Mouse (Mus musculus) ES-Bruce4 (cell line): Measurements from ENCODE around the gene Samd4b. TPM values are rescaled to one million over a fixed set of nuclear protein-coding genes. Genes with fewer than 3 reads are reported as not detected.
"Not testable (repeated sequence)": the region's sequence is repeated elsewhere in the genome, so short reads cannot be mapped to it uniquely, and the experiment has no call there.

Experiments used
- H3K27ac ChIP-seq: 2 replicates; pipeline ENCODE4 v1.5.1; 2012; ENCODE audit warnings: low read length, inconsistent platforms; ENCODE audit not compliant: insufficient read depth
- H3K27me3 ChIP-seq: 2 replicates; pipeline ENCODE4 v1.6.1; 2012; ENCODE audit warnings: mild to moderate bottlenecking, low read length, inconsistent platforms; ENCODE audit not compliant: control insufficient read depth, poor library complexity, insufficient read depth, severe bottlenecking
- H3K36me3 ChIP-seq: 2 replicates; pipeline ENCODE4 v1.6.1; 2012; ENCODE audit warnings: inconsistent platforms, mild to moderate bottlenecking, low read length, moderate library complexity; ENCODE audit not compliant: control insufficient read depth, poor library complexity, insufficient read depth, severe bottlenecking
- H3K4me1 ChIP-seq: one replicate; pipeline ENCODE4 v1.8.1; 2011; ENCODE audit warnings: low read length; ENCODE audit not compliant: control insufficient read depth, insufficient read depth
- H3K4me3 ChIP-seq: 2 replicates; pipeline ENCODE4 v1.5.1; 2011; ENCODE audit warnings: low read depth, mild to moderate bottlenecking, low read length
- H3K9ac ChIP-seq: 2 replicates; pipeline ENCODE4 v1.6.1; 2012; ENCODE audit warnings: low read depth, mild to moderate bottlenecking, inconsistent platforms; ENCODE audit not compliant: poor library complexity, severe bottlenecking
- H3K9me3 ChIP-seq: replicated peaks from 2 replicates; pipeline ENCODE4 v1.6.1; 2012; ENCODE audit warnings: mild to moderate bottlenecking, low read length, inconsistent platforms; ENCODE audit not compliant: control insufficient read depth, poor library complexity, insufficient read depth, severe bottlenecking
- CTCF ChIP-seq: IDR thresholded peaks from one replicate; pipeline ENCODE4 v1.8.1; 2011; ENCODE audit warnings: low read depth, low read length
- EP300 ChIP-seq: IDR thresholded peaks from 2 replicates; pipeline ENCODE4 v1.6.1; 2011; ENCODE audit warnings: low read depth, low read length; ENCODE audit not compliant: insufficient read depth
- POLR2A ChIP-seq: IDR thresholded peaks from one replicate; pipeline ENCODE4 v1.8.1; 2011; ENCODE audit warnings: low read length; ENCODE audit not compliant: insufficient read depth
- polyA plus RNA-seq: library from polyadenylated mRNA; stranded (reverse); fragments of >200 nt; gene quantifications from 2 replicates; pipeline ENCODE4 v1.2.4, GENCODE M21; 2011; ENCODE audit warnings: low read depth; ENCODE audit not compliant: missing spikeins, insufficient read depth, insufficient read length

Gene Samd4b
- polyA plus RNA-seq, 1 experiment = 86.0 TPM

GRCm38 (mm10) chr7:28545048-28545890 lies 52.7 kb downstream of the Samd4b start:
- peaks cover 3% of the 10 kb centered on the region for H3K4me1 ChIP-seq
- H3K27me3 ChIP-seq = no peaks in the 10 kb centered on the region
- no peak overlapping the region for H3K27ac ChIP-seq
- no peak overlapping the region for H3K9ac ChIP-seq
- H3K4me3 ChIP-seq = no peak overlapping the region
- TF ChIP-seq EP300 = no peak
- no peak for TF ChIP-seq CTCF
- no peak for TF ChIP-seq POLR2A
- no peaks in the 10 kb centered on the region for H3K9me3 ChIP-seq
- no peaks in the 10 kb centered on the region for H3K36me3 ChIP-seq

GRCm38 (mm10) chr7:28544051-28544601 lies 53.8 kb downstream of the Samd4b start:
- H3K27ac ChIP-seq = no peak overlapping the region
- H3K9me3 ChIP-seq = no peaks in the 10 kb centered on the region
- no peaks in the 10 kb centered on the region for H3K36me3 ChIP-seq
- H3K4me3 ChIP-seq = peak overlapping the region; percentile 48
- H3K27me3 ChIP-seq = no peaks in the 10 kb centered on the region
- TF ChIP-seq EP300 (no peak), POLR2A (no peak), CTCF (no peak)
- peak overlapping the region; percentile 19; the same call in 1 of the 2 replicates for H3K9ac ChIP-seq
- H3K4me1 ChIP-seq = peaks cover 3% of the 10 kb centered on the region

- no peaks in the 10 kb centered on the region for H3K9me3 ChIP-seq
- no peak within 1 kb of the TSS for H3K9ac ChIP-seq
- H3K36me3 ChIP-seq = no peaks in the 10 kb centered on the region
- no peaks in the 10 kb centered on the region for H3K4me1 ChIP-seq
- TF ChIP-seq EP300 = no peak
- TF ChIP-seq CTCF = no peak
- TF ChIP-seq POLR2A = no peak
- H3K27ac ChIP-seq = no peak within 1 kb of the TSS
- no peak within 1 kb of the TSS for H3K4me3 ChIP-seq
- no peaks in the 10 kb centered on the region for H3K27me3 ChIP-seq
Measured at GRCm38 (mm10) chr7:28540526-28540925, 57.4 kb downstream of the Samd4b start, which contains the start of gene Sycn. Gene Sycn, plus strand, starts transcription at chr7:28540885.

DNA sequence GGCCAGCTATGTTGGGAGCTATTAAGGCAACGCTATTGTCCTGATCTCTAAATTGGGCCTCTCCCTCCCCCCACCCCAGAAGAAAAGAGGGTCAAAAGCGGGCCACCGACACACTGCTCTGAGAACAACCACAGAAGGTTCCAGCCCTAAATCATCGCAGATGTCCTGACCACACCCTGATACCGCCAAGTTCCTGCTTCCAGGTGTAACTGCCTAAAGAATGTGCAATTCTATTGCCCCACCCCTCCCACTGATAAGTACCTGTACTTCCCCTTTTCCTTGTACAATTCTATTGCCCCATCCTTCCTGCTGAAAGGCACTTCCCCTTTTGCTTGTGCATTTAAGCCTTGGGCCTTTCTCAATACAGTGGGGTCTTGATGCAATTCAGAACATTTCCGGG lies 59.1 kb downstream of the Samd4b start:
- not testable (repeated sequence) for H3K9me3 ChIP-seq, H3K9ac ChIP-seq, H3K36me3 ChIP-seq, H3K27me3 ChIP-seq, H3K4me1 ChIP-seq, H3K4me3 ChIP-seq, H3K27ac ChIP-seq

- Histone ChIP-seq H3K27me3 (no peaks in the 10 kb centered on the region), H3K27ac (no peak overlapping the region), H3K9ac (no peak overlapping the region), H3K9me3 (no peaks in the 10 kb centered on the region), H3K36me3 (no peaks in the 10 kb centered on the region), H3K4me3 (no peak overlapping the region), H3K4me1 (no peaks in the 10 kb centered on the region)
- no peak for TF ChIP-seq CTCF
- no peak for TF ChIP-seq POLR2A
- no peak for TF ChIP-seq EP300
Measured at GRCm38 (mm10) chr7:28532005-28532404, 65.9 kb downstream of the Samd4b start.

- H3K36me3 ChIP-seq = no peaks in the 10 kb centered on the region
Measured at GRCm38 (mm10) chr7:28527922-28528719, 69.8 kb downstream of the Samd4b start.

DNA sequence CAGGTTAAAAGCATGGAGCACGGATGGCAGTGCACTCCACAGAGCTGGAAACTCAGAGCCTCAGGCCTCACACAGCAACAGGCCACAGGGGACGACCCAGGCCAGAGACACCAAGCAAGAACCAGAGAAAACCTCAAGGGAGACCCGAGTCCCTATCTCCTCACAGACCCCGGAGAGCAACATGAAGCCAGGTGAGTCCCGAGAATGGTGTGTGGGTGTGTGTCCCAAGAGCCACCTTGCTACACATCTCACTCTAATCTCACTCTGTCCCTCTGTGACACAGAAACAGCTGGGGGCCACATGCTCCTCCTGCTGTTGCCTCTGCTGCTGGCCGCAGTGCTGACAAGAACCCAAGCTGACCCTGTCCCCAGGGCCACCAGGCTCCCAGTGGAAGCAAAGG lies 75.4 kb downstream of the Samd4b start, which contains the start of gene Ifnl3:
Gene Ifnl3, plus strand, starts transcription at position 301 of the 400 bp plus-strand sequence.
- H3K4me3 ChIP-seq, H3K4me1 ChIP-seq, H3K36me3 ChIP-seq, H3K27me3 ChIP-seq, H3K27ac ChIP-seq, H3K9me3 ChIP-seq, H3K9ac ChIP-seq: not testable (repeated sequence)

More at GRCm38 (mm10) chr7:28527922-28528719, 69.8 kb downstream of the Samd4b start:
- Histone ChIP-seq H3K27me3 (no peaks in the 10 kb centered on the region), H3K9me3 (no peaks in the 10 kb centered on the region), H3K4me1 (no peaks in the 10 kb centered on the region), H3K9ac (no peak overlapping the region), H3K4me3 (no peak overlapping the region), H3K27ac (no peak overlapping the region)
- 0 out of 2 replicates have a peak, but pooled peaks have one; percentile 24 for TF ChIP-seq EP300
- no peak for TF ChIP-seq POLR2A
- TF ChIP-seq CTCF = peak; percentile 86
